Mouse (Mus musculus) lung, adult 10 weeks (tissue): ENCODE data around the gene BC067074. TPM values are rescaled to one million over a fixed set of nuclear protein-coding genes. Genes with fewer than 3 reads are reported as not detected.

ENCODE experiments used
- polyA plus RNA-seq: library from polyadenylated mRNA; stranded (reverse); fragments of 350-450 nt; fragmentation: Illumina TruSeq; extraction: RNeasy Lipid Tissue Mini Kit (QIAGEN cat#74804); gene quantifications from one replicate; pipeline ENCODE4 v1.2.3, GENCODE M21; 2014; ENCODE audit warnings: low read depth, low replicate concordance; ENCODE audit not compliant: insufficient read depth

BC067074 gene
- polyA plus RNA-seq: 1.9 TPM

DNA sequence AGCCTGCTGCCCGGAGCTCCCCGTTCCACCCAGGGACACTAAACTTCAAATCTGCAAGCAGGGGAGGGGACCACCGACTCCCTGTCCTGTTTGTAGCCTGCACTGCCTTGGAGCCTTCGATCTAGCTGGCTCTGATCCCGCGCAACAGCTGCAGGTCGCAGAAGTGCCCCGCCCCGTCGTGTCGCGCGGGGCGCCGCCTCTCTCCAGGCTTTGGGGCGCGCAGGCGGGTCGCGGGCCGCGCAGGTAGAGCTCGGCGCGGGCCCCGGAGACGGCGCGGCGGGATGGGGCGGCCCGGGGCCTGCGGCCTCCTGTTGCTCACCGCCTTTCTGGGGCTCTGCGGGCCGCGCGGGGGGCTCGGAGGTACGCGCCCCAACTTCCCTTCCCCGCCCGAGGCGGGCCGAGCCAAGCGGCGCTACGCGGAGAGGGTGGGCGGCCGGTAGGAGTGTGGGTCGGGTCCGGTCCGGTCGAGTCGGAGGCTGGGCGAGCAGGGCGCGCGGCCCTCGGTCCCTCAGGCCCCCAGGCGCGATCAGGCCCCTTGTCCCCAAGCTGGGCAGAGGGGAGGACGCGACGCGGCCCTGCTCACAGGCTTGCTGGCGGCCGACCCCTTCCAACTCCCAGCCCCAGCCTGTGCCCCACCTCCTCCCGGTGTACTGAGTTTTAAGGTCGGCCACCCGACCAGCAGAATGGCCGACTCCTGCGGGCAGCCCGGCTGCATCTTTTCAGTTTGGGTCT is at the start of gene BC067074:
BC067074 (plus strand) TSS at position 185 of the 732 bp plus-strand sequence.

Other genes starting within 250 kb of the BC067074 start
- gene Gpx8, start 246.7 kb upstream of the BC067074 start, polyA plus RNA-seq: 105 TPM
- 71.5 TPM for gene Gzma, start 192.2 kb upstream of the BC067074 start, polyA plus RNA-seq
- gene Esm1, start 83.5 kb upstream of the BC067074 start, polyA plus RNA-seq: 17.5 TPM
- gene Gzmk, start 67.3 kb upstream of the BC067074 start, polyA plus RNA-seq: not detected